Mouse (Mus musculus) adipose tissue, adult 10 weeks (tissue): Measurements from ENCODE around the gene Srsx. TPM values are rescaled to one million over a fixed set of nuclear protein-coding genes. Genes with fewer than 3 reads are reported as not detected.

ENCODE experiments used
- polyA plus RNA-seq: library from polyadenylated mRNA; stranded (reverse); fragments of 350-450 nt; fragmentation: Illumina TruSeq; extraction: RNeasy Lipid Tissue Mini Kit (QIAGEN cat#74804); gene quantifications from one replicate; pipeline ENCODE4 v1.2.3, GENCODE M21; 2014; ENCODE audit warnings: low read depth, low replicate concordance

Gene Srsx
- not detected for polyA plus RNA-seq

GRCm38 (mm10) chrX:123222381-123222780 lies at the start of gene Srsx:
Srsx (minus strand) TSS chrX:123222481.

GRCm38 (mm10) chrX:123246807-123247206 lies 24.5 kb upstream of the Srsx start, which contains the start of gene Gm17577:
Gm17577 (minus strand) TSS chrX:123246907.

Other genes with a start within 250 kb of the Srsx start
- not detected for gene Gm17521, start 192.8 kb downstream of the Srsx start, polyA plus RNA-seq
- 2.5 TPM for gene Cldn34c1, start 119.0 kb downstream of the Srsx start, polyA plus RNA-seq
- not detected for gene Gm17577, start 24.4 kb upstream of the Srsx start, polyA plus RNA-seq